Mouse (Mus musculus) layer of hippocampus, adult 2 months (tissue): Measurements from ENCODE around the gene Slc36a4. TPM values are rescaled to one million over a fixed set of nuclear protein-coding genes. Genes with fewer than 3 reads are reported as not detected.

ENCODE experiments used
- DNase-seq, 2 experiments: peaks; one replicate each; pipeline ENCODE4 v3.0.0; 2022; ENCODE audit warnings: low spot score in 2 of 2
- H3K27ac ChIP-seq: fragments of 200-600 bp; 2 replicates; pipeline ENCODE4 v1.8.1; 2022
- H3K4me3 ChIP-seq: fragments of 200-600 bp; 2 replicates; pipeline ENCODE4 v1.8.1; 2022; ENCODE audit warnings: mild to moderate bottlenecking
- CTCF ChIP-seq: fragments of 200-600 bp; conservative IDR thresholded peaks from 2 replicates; pipeline ENCODE4 v1.8.1; 2022; ENCODE audit warnings: antibody characterized with exemption, mild to moderate bottlenecking, moderate library complexity
- long read RNA-seq, 2 experiments: library from polyadenylated mRNA; stranded (forward); transcript quantifications; one replicate each; pipeline ENCODE4 v2.0.0; 2021; ENCODE audit warnings: borderline mapping rate in 2 of 2
- total RNA-seq, 2 experiments: library from RNA; stranded (reverse); gene quantifications; 2 replicates each; pipeline ENCODE4 v1.2.3; 2021

The Slc36a4 gene
- total RNA-seq = 10 to 100 TPM; 44.6 TPM
- long read RNA-seq, experiment 1, full-length matches to known transcripts = 12 of 30 reads
- long read RNA-seq, experiment 1, partial matches to known transcripts = 9 of 30 reads
- long read RNA-seq, experiment 1, other reads (novel, unspliced or antisense) = 9 of 30 reads
- long read RNA-seq, experiment 2, full-length matches to known transcripts = 20 of 42 reads
- long read RNA-seq, experiment 2, partial matches to known transcripts = 6 of 42 reads
- long read RNA-seq, experiment 2, other reads (novel, unspliced or antisense) = 16 of 42 reads

DNA sequence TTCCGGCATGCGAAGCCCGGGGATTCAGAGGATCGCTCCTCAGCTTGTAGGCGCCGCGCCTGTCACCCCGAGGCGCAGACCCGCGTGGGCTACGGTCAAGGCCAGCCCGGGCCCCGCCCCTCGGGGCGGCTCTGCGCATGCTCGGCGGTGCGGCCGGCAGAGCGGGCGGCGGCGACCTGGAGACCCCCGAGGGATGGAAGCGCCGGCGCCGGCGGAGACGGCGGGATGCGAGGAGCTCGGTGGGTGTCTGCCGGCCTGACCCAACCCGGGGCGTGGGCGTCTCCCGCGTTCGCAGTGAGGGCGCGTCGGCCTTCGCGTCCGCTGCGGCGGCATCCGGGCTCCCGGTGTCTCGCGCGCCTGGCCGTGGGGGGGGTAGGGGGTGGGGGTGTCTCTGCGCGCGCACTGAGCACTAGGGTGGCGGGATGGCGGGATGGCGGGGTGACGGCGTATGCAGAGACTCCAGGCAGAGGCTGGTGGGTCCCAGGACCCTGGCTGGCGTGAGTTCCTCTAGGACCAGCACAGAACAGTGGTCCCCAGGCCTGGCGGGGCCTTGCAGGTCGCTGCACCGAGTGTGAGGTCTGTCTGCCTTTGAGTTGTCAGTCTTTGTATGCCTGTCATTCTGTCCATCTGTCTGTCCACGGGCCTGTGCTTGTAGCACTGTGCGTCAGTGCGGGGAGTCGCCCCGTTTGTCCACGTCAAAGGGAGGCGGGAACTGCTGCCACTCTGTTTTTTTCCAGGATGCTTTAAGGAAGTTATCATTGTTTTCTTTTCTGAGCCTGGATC, at the start of gene Slc36a4:
Gene Slc36a4, plus strand, starts transcription at position 140 of the 783 bp plus-strand sequence.
- H3K4me3 ChIP-seq = peak within 1 kb of the TSS; percentile 87
- TF ChIP-seq CTCF = no peak
- peak within 1 kb of the TSS; percentile 96 for H3K27ac ChIP-seq
- peak; percentile 63 to 72 for DNase-seq

DNA sequence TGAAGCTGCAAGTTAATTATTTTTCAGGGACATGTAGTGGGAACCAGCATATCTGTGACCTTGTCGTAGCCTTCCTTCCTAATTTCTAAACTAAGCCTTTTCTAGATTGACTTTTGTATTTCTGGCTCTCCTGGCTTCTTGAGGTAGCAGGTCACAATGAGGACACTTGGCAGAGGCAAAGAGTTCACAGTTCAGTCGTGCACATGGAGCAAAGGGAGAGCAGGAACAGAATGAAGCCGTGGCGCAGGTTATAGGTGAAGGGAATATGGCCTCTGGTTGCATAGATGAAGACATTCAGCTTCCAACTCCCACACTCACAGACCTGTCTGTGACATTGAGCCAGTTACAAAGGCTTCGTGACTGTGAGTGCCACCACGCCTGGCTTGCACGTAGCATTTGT, 44.9 kb upstream of the Slc36a4 start:
- Histone ChIP-seq H3K27ac (no peak overlapping the region), H3K4me3 (no peak overlapping the region)
- TF ChIP-seq CTCF = no peak
- DNase-seq = no peak

DNA sequence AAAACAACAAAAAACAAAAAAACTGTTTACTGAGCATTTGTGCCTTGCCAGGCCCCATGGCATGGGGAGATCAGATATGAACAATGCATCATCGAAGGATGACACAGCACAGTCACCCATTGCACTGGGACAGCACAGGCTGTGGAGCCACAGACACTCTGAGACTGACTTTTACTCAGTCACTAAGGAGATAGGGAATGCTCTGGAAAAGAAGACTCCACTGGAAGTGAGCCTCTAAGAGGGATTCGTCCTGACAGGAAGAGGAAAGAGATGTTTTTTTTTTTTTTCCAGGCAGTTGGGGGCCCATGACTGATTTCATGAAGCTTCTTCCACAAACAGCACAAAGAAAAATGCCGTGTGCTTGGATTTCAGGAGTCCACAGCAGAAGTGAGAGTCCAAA, 40.1 kb upstream of the Slc36a4 start:
- no peak for DNase-seq
- TF ChIP-seq CTCF = no peak
- H3K4me3 ChIP-seq = no peak overlapping the region
- H3K27ac ChIP-seq = no peak overlapping the region

DNA sequence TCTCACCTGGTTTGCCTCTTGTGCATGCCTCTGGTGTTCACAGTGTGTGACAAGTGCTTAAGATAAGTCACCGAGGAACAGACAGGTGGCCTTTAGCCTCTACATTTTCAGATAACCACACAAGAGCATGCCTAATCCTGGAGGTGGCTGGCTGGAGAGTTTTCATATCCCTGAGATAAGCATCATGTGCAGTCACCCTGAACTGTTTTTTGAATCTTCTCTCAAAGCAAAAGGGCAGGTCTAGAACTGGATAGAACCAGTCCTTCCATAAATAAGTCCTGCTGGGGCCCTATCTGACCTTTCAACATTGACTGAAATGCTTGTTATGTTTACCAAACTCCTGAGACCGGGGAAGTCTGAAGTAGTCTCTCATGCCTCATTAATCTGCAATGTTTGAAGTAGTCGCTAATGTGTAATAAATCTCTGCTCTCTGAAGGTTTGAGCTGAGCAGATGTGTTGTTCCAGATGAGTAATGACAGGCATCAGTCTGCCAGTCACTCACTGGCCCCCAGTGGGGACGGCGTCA, 39.5 kb upstream of the Slc36a4 start:
- no peak for DNase-seq
- no peak for TF ChIP-seq CTCF
- no peak overlapping the region for H3K4me3 ChIP-seq
- H3K27ac ChIP-seq = no peak overlapping the region

DNA sequence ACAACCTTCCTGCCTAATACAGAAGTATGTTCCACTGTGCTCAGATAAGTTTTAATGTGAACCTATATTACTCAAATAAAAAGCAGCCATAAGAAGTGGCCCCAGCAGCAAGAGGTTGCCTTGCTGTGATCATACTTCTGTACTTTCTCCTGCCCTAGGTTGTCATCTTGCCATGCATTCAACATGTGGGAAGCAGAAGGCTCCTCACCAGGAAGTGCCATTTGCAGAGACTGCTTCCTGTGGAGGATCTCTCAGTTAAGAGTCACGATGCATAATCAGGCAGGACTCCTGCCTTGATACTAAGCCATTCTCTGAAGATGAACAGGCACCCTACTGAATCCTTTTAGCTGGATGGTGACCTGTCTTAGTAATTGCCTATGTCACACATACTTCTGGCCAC, 37.3 kb upstream of the Slc36a4 start:
- no peak overlapping the region for H3K4me3 ChIP-seq
- H3K27ac ChIP-seq = no peak overlapping the region
- DNase-seq = no peak
- TF ChIP-seq CTCF = no peak

DNA sequence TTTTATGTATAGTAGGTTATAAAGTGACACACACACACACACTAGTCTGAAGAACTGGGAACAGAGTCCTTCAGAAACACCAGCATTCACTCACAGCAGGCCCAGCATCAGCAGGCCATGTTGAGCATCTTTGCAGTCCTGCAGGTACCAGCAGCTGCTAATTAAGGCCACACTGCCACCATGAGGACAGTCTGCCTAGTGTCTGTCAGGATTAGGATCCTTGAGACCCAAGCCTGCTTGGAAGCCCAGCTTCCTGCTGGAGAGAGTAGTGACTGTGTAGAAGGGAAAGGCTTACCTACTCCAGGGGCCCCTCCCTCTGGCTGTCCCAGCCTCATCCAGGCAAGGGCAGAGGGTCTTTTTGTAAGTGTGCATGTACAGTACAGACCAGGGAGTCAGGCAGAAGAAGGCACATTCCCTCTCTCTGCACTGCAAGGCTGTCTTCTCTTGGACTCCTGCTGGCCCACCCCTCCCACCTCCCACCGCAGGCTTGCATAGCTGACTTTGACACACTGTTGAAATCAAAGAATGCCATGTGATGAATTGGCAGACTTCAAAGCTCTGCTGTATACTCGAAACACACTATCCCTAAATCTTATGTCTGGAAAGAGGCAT, 27.6 kb upstream of the Slc36a4 start:
- peak; percentile 91 for TF ChIP-seq CTCF
- Histone ChIP-seq H3K4me3 (no peak overlapping the region), H3K27ac (no peak overlapping the region)
- peak; percentile 69 to 78 for DNase-seq

DNA sequence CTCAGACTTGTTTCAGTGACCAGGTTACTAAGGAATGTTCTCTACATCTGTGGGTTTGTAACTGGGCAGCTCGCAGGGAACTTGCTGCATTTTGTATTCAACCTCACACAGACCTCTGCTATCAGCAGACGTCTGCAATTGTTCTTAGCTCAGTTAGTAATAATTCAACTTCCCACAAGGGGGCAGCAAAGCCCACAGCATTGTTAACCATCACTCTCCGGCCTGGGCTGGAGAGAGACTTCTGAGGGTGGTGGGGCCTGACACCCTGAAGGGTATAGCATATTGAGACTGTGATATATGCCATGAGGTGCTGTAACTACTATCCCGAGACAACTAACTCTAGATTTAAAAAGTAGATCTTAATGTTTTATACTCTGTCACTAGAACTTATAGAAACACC, 24.3 kb upstream of the Slc36a4 start:
- TF ChIP-seq CTCF = peak; percentile 93
- no peak overlapping the region for H3K4me3 ChIP-seq
- peak; percentile 58 to 86 for DNase-seq
- no peak overlapping the region for H3K27ac ChIP-seq

DNA sequence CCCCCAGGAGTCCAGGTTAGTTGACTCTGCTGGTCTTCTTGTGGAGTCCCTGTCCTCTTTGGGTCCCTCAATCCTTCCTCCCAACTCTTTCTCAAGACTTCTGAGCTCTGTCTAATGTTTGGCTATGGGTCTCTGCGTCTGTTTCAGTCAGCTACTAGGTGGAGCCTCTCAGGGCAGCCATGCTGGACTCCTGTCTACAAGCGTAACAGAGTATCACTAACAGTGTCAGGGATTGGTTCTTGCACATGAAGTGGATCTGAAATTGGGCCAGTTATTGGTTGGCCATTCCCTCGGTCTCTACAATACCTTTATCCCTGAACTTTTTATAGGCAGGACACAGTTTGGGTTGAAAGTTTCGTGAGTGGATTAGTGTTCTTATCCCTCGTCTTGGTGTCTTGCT, 22.2 kb upstream of the Slc36a4 start:
- TF ChIP-seq CTCF = no peak
- no peak overlapping the region for H3K27ac ChIP-seq

DNA sequence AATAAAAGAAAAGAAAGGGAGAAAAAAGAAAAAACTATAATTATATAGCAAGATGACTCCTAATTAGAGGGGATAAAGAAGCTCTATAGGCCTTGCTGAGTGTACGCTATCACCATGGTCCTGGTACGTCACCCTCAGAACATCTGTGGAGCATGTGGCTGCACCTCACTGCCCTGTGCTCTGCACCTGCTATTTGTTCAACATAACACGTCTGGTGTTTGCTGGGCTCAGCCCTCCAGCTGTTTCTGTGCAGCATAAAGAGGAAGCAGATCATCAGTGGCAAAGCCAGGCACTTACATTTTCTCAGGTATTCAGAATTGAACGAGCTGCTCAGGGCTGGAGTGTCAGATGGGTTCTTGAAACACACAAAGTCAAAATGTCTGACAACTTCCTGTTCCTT, 15.7 kb upstream of the Slc36a4 start:
- DNase-seq = no peak
- no peak for TF ChIP-seq CTCF
- Histone ChIP-seq H3K27ac (no peak overlapping the region), H3K4me3 (no peak overlapping the region)

More for the DNA sequence above, 22.2 kb upstream of the Slc36a4 start:
- no peak overlapping the region for H3K4me3 ChIP-seq
- no peak for DNase-seq

DNA sequence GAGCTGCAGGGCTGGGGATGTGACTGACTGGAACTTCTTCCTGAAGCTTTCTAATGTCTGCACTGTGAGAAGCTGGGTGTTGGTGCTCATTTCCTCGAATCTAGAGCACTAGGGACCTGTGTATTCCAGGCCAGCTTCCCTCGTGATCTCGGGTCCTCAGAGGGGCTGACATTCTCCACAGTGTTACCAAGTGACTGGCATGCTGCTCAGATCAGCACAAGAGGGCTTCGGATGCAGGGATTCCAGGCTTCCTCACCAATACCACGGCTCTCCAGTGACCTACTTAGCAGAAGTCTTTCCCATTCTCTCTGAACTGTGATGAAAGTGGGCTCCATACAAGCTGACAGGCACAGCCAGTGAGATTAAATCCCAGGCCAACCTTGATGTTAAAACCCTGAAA, 14.5 kb upstream of the Slc36a4 start:
- TF ChIP-seq CTCF = no peak
- DNase-seq = no peak
- Histone ChIP-seq H3K27ac (no peak overlapping the region), H3K4me3 (no peak overlapping the region)

DNA sequence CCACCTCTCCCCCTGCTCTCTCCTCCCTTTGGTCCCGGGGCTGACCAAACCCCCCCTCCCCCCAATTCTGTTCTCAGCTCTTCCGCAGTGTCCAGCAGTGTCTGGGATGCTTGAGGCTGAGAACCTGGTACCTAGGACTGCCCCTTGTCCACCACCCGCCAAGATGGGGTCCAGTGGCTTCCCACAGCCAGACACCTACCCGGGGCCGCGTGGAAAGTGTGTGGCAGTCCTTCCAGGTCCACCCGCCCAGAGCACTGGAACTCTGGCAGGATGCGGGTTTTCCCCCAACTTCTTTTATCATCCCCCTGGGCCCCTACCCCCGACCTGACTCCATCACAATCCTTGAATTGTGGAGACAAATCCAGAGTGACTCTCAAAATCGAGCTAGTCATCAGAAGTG, 3.8 kb upstream of the Slc36a4 start:
- Histone ChIP-seq H3K4me3 (no peak overlapping the region), H3K27ac (no peak overlapping the region)
- TF ChIP-seq CTCF = no peak
- no peak for DNase-seq

DNA sequence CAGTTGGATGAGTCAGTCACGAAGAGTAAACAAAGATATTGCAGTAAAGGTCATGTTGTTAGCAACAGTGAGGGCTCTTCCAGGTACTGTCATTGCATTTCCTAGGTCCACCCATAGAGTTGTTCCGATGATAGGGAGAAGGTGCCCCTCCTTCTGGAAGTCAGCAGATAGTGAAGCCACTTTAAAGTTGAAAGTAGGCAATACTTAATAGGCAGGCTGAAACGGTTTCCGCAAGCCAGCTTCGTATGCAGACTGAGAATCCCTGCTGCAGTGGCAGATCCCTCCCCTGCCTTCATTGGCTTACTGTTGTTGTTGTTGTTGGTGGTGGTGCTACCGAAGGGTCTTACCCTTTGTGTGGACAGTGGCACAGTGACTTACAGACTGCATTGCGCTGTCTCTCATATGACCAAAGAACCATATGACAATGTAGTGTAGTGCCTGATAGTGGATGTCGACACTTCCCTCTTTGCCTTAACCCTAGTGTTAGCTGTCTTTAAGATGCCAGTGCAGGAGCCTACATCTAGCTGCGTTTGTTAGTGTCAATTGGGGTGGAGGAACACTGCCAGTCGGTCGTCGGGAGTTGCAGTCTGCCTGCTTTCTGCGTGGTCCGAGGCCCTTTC, 449 bp upstream of the Slc36a4 start:
- H3K27ac ChIP-seq = peak overlapping the region; percentile 96
- no peak for DNase-seq
- peak overlapping the region; percentile 87 for H3K4me3 ChIP-seq
- no peak; the same call in 1 of the 2 replicates for TF ChIP-seq CTCF
